Mouse (Mus musculus): ENCODE results near the gene Arhgap32. TPM values are rescaled to one million over a fixed set of nuclear protein-coding genes. Genes with fewer than 3 reads are reported as not detected.

Arhgap32 gene
- polyA plus RNA-seq, 1 experiment from 2014 or later = 7.4 TPM

DNA sequence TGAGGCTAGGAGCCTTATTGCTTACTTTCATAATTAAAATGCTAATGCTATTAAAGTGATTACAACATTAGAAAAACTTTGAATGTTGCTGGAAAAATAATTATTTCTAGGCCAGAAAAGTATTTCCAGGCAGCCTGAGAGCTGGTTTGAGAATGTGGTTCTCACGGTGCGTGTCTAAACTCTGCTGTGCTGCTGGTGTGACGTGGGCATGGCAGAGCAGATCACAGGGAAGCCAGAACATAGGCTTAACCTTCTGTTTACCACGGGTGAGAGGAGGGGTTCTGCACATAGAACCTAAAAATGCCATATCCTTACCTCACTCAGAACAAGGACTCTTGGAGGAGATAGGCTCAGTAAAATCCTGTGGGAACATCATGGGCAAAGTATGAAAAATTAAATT is 18.8 kb upstream of the Arhgap32 start:
- Histone ChIP-seq H3K36me3 (replicated peaks; ENCODE audit: control insufficient read depth, insufficient read depth, low read depth, low read length) (no peaks in the 10 kb centered on the region), H3K9me3 (replicated peaks; ENCODE audit: control insufficient read depth, low read length) (no peaks in the 10 kb centered on the region), H3K4me1 (ENCODE audit: control insufficient read depth, insufficient read depth, low read length) (no peaks in the 10 kb centered on the region; the same call in 1 of the 2 replicates), H3K4me2 (ENCODE audit: low read depth, low read length) (no peak overlapping the region), H3K9ac (replicated peaks; ENCODE audit: low read length) (no peak overlapping the region), H3K4me3 (ENCODE audit: low read depth, low read length) (no peak overlapping the region), H3K27ac (replicated peaks; ENCODE audit: low read depth, low read length) (no peak overlapping the region), H3K27me3 (ENCODE audit: control insufficient read depth, insufficient read depth, low read length) (no peaks in the 10 kb centered on the region)
- no peak for ATAC-seq (replicated peaks; ENCODE audit: insufficient number of reproducible peaks, low FRiP score, low TSS enrichment, low read depth)
- DNase-seq (ENCODE audit: low spot score) = no peak
- WGBS = 81% methylated on average over 4 of the region's 4 CpGs

- no peak overlapping the region for H3K4me2 ChIP-seq (ENCODE audit: low read depth, low read length)
- H3K36me3 ChIP-seq (replicated peaks; ENCODE audit: control insufficient read depth, insufficient read depth, low read depth, low read length) = no peaks in the 10 kb centered on the region
- H3K27me3 ChIP-seq (ENCODE audit: control insufficient read depth, insufficient read depth, low read length) = no peaks in the 10 kb centered on the region
- H3K9ac ChIP-seq (replicated peaks; ENCODE audit: low read length) = no peak overlapping the region
- H3K27ac ChIP-seq (replicated peaks; ENCODE audit: low read depth, low read length) = no peak overlapping the region
- no peak overlapping the region for H3K4me3 ChIP-seq (ENCODE audit: low read depth, low read length)
- H3K4me1 ChIP-seq (ENCODE audit: control insufficient read depth, insufficient read depth, low read length) = no peaks in the 10 kb centered on the region; the same call in 1 of the 2 replicates
- DNase-seq (ENCODE audit: low spot score) (no peak), ATAC-seq (replicated peaks; ENCODE audit: insufficient number of reproducible peaks, low FRiP score, low TSS enrichment, low read depth) (no peak)
- 89% methylated on average over 9 of the region's 9 CpGs for WGBS
- no peaks in the 10 kb centered on the region for H3K9me3 ChIP-seq (replicated peaks; ENCODE audit: control insufficient read depth, low read length)
Measured at GRCm38 (mm10) chr9:32098425-32099155, 17.3 kb upstream of the Arhgap32 start.

- no peaks in the 10 kb centered on the region; the same call in 1 of the 2 replicates for H3K4me1 ChIP-seq (ENCODE audit: control insufficient read depth, insufficient read depth, low read length)
- no peak overlapping the region for H3K4me2 ChIP-seq (ENCODE audit: low read depth, low read length)
- no peak overlapping the region for H3K27ac ChIP-seq (replicated peaks; ENCODE audit: low read depth, low read length)
- no peaks in the 10 kb centered on the region for H3K36me3 ChIP-seq (replicated peaks; ENCODE audit: control insufficient read depth, insufficient read depth, low read depth, low read length)
- no peaks in the 10 kb centered on the region for H3K9me3 ChIP-seq (replicated peaks; ENCODE audit: control insufficient read depth, low read length)
- ATAC-seq (replicated peaks; ENCODE audit: insufficient number of reproducible peaks, low FRiP score, low TSS enrichment, low read depth) = no peak
- 86% methylated on average over 8 of the region's 8 CpGs for WGBS
- H3K9ac ChIP-seq (replicated peaks; ENCODE audit: low read length) = no peak overlapping the region
- H3K4me3 ChIP-seq (ENCODE audit: low read depth, low read length) = no peak overlapping the region
- no peaks in the 10 kb centered on the region for H3K27me3 ChIP-seq (ENCODE audit: control insufficient read depth, insufficient read depth, low read length)
- no peak for DNase-seq (ENCODE audit: low spot score)
Measured at GRCm38 (mm10) chr9:32100561-32100960, 15.4 kb upstream of the Arhgap32 start.

GRCm38 (mm10) chr9:32101488-32101887 is 14.4 kb upstream of the Arhgap32 start:
- H3K4me1 ChIP-seq (ENCODE audit: control insufficient read depth, insufficient read depth, low read length) = no peaks in the 10 kb centered on the region; the same call in 1 of the 2 replicates
- H3K36me3 ChIP-seq (replicated peaks; ENCODE audit: control insufficient read depth, insufficient read depth, low read depth, low read length) = no peaks in the 10 kb centered on the region
- WGBS = 89% methylated on average over 2 of the region's 2 CpGs
- DNase-seq (ENCODE audit: low spot score) (no peak), ATAC-seq (replicated peaks; ENCODE audit: insufficient number of reproducible peaks, low FRiP score, low TSS enrichment, low read depth) (no peak)
- no peak overlapping the region for H3K9ac ChIP-seq (replicated peaks; ENCODE audit: low read length)
- H3K27me3 ChIP-seq (ENCODE audit: control insufficient read depth, insufficient read depth, low read length) = no peaks in the 10 kb centered on the region
- no peak overlapping the region for H3K4me3 ChIP-seq (ENCODE audit: low read depth, low read length)
- H3K9me3 ChIP-seq (replicated peaks; ENCODE audit: control insufficient read depth, low read length) = no peaks in the 10 kb centered on the region
- H3K27ac ChIP-seq (replicated peaks; ENCODE audit: low read depth, low read length) = no peak overlapping the region
- no peak overlapping the region for H3K4me2 ChIP-seq (ENCODE audit: low read depth, low read length)

DNA sequence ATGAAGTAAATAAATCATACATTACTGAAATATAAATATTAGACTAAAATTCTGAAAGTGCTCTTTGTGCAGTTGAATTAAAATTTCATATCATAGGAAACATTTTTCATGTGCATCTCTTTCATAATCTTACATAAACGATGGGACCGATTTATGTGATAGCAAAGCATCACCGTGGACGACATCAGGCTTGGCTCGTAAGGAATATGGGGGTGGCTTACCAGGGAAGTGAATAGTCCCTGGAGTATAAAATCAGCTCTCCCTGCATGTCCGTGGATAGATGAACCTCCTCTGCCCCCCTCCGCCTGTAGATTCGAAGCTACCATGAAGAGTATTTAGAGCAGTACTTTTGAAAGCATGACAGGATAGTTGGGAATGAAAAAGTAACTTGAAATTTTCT is 11.3 kb upstream of the Arhgap32 start:
- no peaks in the 10 kb centered on the region for H3K4me1 ChIP-seq (ENCODE audit: control insufficient read depth, insufficient read depth, low read length)
- no peak for ATAC-seq (replicated peaks; ENCODE audit: insufficient number of reproducible peaks, low FRiP score, low TSS enrichment, low read depth)
- H3K9ac ChIP-seq (replicated peaks; ENCODE audit: low read length) = no peak overlapping the region
- H3K36me3 ChIP-seq (replicated peaks; ENCODE audit: control insufficient read depth, insufficient read depth, low read depth, low read length) = no peaks in the 10 kb centered on the region
- no peak overlapping the region for H3K4me2 ChIP-seq (ENCODE audit: low read depth, low read length)
- H3K4me3 ChIP-seq (ENCODE audit: low read depth, low read length) = no peak overlapping the region
- H3K27ac ChIP-seq (replicated peaks; ENCODE audit: low read depth, low read length) = no peak overlapping the region
- no peaks in the 10 kb centered on the region for H3K9me3 ChIP-seq (replicated peaks; ENCODE audit: control insufficient read depth, low read length)
- H3K27me3 ChIP-seq (ENCODE audit: control insufficient read depth, insufficient read depth, low read length) = no peaks in the 10 kb centered on the region
- 77% methylated on average over 8 of the region's 8 CpGs for WGBS
- no peak for DNase-seq (ENCODE audit: low spot score)

DNA sequence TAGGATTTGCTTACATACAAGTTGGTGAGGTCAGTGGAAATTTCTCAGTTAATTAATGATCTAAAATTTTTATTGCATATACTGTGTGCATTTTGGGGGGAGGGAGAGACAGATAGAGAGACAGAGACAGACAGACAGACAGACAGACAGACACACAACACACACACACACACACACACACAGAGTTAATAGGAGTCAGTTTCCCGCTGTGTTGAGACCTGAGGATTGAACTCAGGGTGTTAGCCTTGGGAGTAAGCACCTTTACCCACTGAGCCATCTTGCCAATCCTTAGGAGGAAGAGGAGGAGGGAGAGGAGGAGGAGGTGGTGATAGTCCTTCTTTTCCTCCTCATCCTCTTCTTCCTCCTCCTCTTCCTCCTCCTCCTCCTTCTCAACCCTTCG is 5.6 kb upstream of the Arhgap32 start:
- H3K4me3 ChIP-seq (ENCODE audit: low read depth, low read length) = no peak overlapping the region
- ATAC-seq (replicated peaks; ENCODE audit: insufficient number of reproducible peaks, low FRiP score, low TSS enrichment, low read depth) = no peak
- H3K9ac ChIP-seq (replicated peaks; ENCODE audit: low read length) = no peak overlapping the region
- no peak overlapping the region for H3K4me2 ChIP-seq (ENCODE audit: low read depth, low read length)
- H3K27ac ChIP-seq (replicated peaks; ENCODE audit: low read depth, low read length) = no peak overlapping the region
- H3K4me1 ChIP-seq (ENCODE audit: control insufficient read depth, insufficient read depth, low read length) = no peaks in the 10 kb centered on the region
- WGBS = 97% methylated on average over 2 of the region's 2 CpGs
- H3K27me3 ChIP-seq (ENCODE audit: control insufficient read depth, insufficient read depth, low read length) = no peaks in the 10 kb centered on the region
- no peaks in the 10 kb centered on the region for H3K9me3 ChIP-seq (replicated peaks; ENCODE audit: control insufficient read depth, low read length)
- H3K36me3 ChIP-seq (replicated peaks; ENCODE audit: control insufficient read depth, insufficient read depth, low read depth, low read length) = no peaks in the 10 kb centered on the region
- DNase-seq (ENCODE audit: low spot score) = no peak

DNA sequence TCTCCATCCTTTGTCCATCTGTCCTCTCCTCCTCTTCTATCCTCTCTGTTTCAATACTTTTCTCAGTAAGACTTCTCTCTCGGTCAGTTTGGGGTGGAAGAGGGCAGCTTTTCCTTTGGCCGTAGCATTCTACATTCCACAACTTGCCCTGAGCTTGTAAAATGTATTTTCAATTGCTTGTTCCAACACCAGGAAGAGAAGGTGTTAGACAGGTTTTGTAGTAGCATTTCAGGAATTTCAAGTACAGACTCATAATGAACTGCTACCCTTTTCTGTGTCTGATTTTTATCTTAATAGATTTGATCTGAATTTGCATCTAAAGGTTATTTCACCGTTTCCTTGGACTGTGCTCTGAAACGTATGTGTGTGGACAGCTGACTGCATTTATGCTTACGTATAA is 336 bp downstream of the Arhgap32 start:
- no peak overlapping the region for H3K4me3 ChIP-seq (ENCODE audit: low read depth, low read length)
- WGBS = 75% methylated on average over 5 of the region's 5 CpGs
- no peak overlapping the region for H3K9ac ChIP-seq (replicated peaks; ENCODE audit: low read length)
- no peak for DNase-seq (ENCODE audit: low spot score)
- H3K4me1 ChIP-seq (ENCODE audit: control insufficient read depth, insufficient read depth, low read length) = no peaks in the 10 kb centered on the region
- no peak overlapping the region for H3K27ac ChIP-seq (replicated peaks; ENCODE audit: low read depth, low read length)
- H3K9me3 ChIP-seq (replicated peaks; ENCODE audit: control insufficient read depth, low read length) = no peaks in the 10 kb centered on the region
- H3K36me3 ChIP-seq (replicated peaks; ENCODE audit: control insufficient read depth, insufficient read depth, low read depth, low read length) = no peaks in the 10 kb centered on the region
- H3K27me3 ChIP-seq (ENCODE audit: control insufficient read depth, insufficient read depth, low read length) = no peaks in the 10 kb centered on the region
- ATAC-seq (replicated peaks; ENCODE audit: insufficient number of reproducible peaks, low FRiP score, low TSS enrichment, low read depth) = no peak
- H3K4me2 ChIP-seq (ENCODE audit: low read depth, low read length) = no peak overlapping the region

GRCm38 (mm10) chr9:32117876-32118275 is 1.9 kb downstream of the Arhgap32 start:
- H3K4me3 ChIP-seq (ENCODE audit: low read depth, low read length) = no peak overlapping the region
- ATAC-seq (replicated peaks; ENCODE audit: insufficient number of reproducible peaks, low FRiP score, low TSS enrichment, low read depth) = no peak
- no peaks in the 10 kb centered on the region for H3K4me1 ChIP-seq (ENCODE audit: control insufficient read depth, insufficient read depth, low read length)
- no peaks in the 10 kb centered on the region for H3K9me3 ChIP-seq (replicated peaks; ENCODE audit: control insufficient read depth, low read length)
- no peak overlapping the region for H3K27ac ChIP-seq (replicated peaks; ENCODE audit: low read depth, low read length)
- H3K27me3 ChIP-seq (ENCODE audit: control insufficient read depth, insufficient read depth, low read length) = no peaks in the 10 kb centered on the region
- no peak for DNase-seq (ENCODE audit: low spot score)
- no peaks in the 10 kb centered on the region for H3K36me3 ChIP-seq (replicated peaks; ENCODE audit: control insufficient read depth, insufficient read depth, low read depth, low read length)
- no peak overlapping the region for H3K9ac ChIP-seq (replicated peaks; ENCODE audit: low read length)
- H3K4me2 ChIP-seq (ENCODE audit: low read depth, low read length) = no peak overlapping the region
- WGBS = 71% methylated on average over 4 of the region's 4 CpGs
